Mouse (Mus musculus) layer of hippocampus, postnatal 36 days (tissue): ENCODE measurements around the gene Pou1f1. TPM values are rescaled to one million over a fixed set of nuclear protein-coding genes. Genes with fewer than 3 reads are reported as not detected.

Experiments used
- DNase-seq, 2 experiments: peaks; one replicate each; pipeline ENCODE4 v3.0.0; 2022
- total RNA-seq, 2 experiments: library from RNA; stranded (reverse); gene quantifications; 2 replicates each; pipeline ENCODE4 v1.2.3; 2021

The Pou1f1 gene
- not detected for total RNA-seq

DNA sequence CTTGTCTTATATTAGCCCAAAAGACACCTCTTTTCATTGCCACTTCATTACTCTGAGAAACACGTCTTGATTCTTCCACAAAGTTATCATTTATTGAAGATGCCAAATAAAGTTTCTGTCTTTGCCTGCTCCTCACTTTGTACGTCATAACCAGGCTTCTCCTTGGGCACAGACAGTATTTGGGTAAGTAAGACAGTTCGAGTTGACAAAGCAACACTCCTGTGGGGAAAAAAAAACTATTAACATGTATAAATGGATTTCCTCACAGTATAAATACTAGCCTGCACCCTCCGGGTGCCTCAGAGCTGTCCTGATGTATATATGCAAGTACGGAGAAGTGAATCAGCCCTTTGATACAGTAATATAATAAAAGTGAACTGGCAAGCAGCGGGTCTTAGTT lies at the start of gene Pou1f1:
Gene Pou1f1 (plus strand): TSS at position 301 of the 400 bp plus-strand sequence.
- DNase-seq: no peak

DNA sequence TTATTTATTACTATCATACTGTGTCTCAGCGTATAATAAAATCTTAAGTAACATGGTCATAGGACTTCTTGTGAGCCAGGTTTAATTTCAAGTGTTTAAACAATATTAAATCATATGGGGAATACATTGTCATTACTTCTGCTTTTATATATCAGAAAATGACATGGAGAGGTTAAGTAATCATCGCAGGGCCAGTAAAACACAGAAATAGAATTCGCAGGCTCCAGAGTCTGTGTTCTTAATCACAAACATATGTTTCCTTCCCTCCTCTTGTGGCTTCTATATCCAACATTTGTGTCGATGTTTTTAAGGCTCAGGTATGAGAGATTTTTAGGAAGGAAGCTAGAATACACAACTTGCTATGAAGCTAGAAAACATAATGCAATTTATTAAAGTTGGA lies 49.7 kb upstream of the Pou1f1 start:
- no peak for DNase-seq

DNA sequence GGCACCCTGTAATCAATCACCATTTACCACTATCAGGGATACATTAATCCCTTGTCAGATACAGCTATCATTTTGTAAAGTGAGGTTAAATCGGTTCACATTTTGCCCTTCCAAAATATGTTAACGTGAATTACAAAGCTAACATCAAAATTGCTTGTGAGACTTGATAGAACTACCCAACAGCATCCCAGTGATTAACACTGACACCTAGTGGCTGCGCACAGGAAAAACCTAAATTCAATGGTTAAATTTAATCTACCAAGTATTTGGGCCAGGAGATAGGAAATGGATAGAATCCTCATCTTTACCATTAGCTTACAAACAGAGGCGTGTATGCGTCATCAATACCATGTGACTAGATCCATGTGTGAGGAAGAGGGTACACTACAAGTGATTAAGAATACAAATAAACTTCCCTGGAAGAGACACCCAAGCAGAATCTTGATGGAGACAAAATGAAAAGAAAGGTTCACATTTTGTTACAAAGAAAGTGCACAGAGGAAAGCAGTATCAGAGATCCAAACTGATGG lies 47.8 kb upstream of the Pou1f1 start:
- no peak for DNase-seq

- DNase-seq: no peak
Observed at GRCm38 (mm10) chr16:65485726-65486125, 34.6 kb upstream of the Pou1f1 start.

GRCm38 (mm10) chr16:65496030-65496429 lies 24.3 kb upstream of the Pou1f1 start:
- no peak for DNase-seq

- DNase-seq: no peak
Observed at GRCm38 (mm10) chr16:65497049-65497448, 23.3 kb upstream of the Pou1f1 start.

- no peak for DNase-seq
Observed at GRCm38 (mm10) chr16:65514223-65514622, 6.1 kb upstream of the Pou1f1 start.

- no peak for DNase-seq
Observed at GRCm38 (mm10) chr16:65526004-65526403, 5.7 kb downstream of the Pou1f1 start.

DNA sequence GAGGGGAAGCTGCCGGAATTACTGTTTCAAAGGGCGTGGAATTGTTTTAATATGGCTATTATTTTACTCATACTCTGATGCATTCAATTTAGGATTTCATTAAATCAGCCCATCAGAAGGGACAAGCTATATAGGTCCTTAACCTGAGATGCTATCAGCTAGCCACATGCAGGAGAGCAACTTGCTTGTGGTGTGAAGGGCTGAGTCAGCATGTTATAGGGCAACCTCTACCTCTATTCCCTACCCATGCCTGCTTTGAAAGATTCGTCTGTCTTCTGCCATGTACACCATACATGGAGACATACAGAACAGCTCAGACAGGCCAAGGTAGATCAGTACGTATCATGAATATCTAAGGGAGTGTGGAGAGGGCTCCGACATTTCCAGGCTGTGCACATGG lies 6.4 kb downstream of the Pou1f1 start:
- no peak for DNase-seq

DNA sequence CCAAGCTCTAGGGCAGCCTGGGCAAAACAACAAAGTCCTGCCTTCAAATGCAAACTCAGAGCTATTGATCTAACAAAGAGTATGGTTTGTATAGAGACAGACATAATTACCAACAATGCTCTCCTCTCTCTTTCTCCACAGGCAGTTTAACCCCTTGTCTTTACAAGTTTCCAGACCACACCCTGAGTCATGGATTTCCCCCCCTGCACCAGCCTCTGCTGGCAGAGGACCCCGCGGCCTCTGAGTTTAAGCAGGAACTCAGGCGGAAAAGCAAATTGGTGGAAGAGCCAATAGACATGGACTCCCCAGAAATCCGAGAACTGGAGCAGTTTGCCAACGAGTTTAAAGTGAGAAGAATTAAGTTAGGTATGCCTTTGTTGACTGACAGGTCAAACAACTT lies 9.3 kb downstream of the Pou1f1 start:
- DNase-seq: no peak

- peak; percentile 79 to 80 for DNase-seq
Observed at GRCm38 (mm10) chr16:65531663-65532062, 11.4 kb downstream of the Pou1f1 start.

GRCm38 (mm10) chr16:65533315-65533999 lies 13.1 kb downstream of the Pou1f1 start:
- peak; percentile 23 to 34 for DNase-seq

DNA sequence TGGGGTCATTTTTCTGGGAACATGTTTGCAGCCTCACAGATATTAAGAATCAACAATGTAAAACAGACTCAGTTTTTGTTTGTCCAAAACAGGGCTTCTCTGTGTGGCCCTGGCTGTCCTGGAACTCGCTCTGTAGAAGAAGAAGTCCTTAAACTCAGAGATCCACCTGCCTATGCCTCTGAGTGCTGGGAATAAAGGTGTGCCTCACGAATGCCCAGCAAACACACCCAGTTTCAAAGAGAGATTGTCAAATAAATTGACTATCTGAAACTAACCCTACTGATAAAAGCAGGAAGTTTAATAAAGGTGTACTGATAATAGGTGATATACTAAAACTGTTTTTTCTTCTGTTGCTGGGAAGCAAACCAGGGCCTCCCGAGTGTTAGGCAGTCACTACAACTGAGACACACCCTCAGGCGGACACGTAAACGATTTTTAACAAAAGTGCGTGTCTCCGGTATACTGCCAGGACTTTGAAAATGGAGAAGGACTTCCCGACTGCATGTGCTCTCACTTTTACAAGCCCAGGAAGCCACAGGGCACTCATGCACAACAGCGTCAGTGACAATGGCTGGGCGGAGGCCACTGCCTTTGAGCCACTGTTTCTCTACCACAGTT lies 23.5 kb downstream of the Pou1f1 start:
- DNase-seq: no peak

DNA sequence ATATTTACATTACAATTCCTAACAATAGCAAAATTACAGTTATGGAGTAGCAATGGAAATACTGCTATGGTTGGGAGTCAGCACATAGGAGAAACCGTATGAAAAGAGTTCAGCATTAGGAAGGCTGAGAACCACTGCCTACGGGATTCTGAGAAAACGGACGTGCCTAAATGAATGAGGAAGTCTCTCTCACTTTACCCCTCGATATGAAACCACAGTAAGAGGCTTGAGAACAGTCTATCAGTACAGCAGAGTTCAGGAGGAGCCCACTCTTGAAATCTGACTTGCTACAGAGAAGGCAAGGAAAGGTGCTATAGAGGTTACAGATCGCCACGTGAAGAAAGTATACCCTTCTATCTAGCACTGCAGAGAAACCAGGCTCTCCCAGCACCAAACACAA lies 28.6 kb downstream of the Pou1f1 start:
- no peak for DNase-seq

DNA sequence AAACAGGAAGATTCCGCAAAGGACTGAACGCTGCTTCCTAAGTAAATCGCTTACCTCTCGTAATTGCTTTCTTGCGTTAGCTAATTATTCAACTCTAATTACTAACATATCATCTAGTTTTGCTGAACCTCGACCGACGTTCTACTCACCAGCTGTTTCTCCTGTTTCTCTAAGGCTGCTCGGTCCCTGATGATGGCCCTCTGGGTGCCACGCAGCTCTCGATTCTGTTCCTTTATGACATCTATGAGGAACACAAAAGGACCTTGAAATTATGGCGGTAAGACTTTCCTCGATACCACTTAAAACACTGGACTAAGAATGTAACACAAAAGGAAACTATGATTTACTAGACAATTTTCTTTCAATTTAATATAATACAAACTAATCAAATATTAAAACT lies 30.5 kb downstream of the Pou1f1 start:
- no peak for DNase-seq

DNA sequence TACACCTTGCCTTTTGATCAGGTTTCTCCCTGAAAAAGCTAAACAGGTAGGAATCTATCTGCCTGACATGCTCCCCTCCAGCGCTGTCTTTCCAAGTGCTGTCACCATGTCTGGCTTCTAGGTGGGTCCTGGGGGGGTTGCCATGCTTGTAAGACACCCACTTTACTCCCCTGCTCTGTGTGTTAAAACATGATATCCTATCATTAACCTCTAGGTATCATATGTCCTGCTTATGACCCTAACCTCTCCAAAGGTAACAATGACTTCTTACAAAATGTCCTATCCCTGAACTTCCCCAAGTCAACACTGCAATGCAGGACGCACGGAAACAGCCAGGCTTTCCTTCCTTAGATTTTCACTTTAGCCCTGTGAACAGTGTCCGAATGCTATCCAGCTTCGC lies 34.0 kb downstream of the Pou1f1 start:
- no peak for DNase-seq

DNA sequence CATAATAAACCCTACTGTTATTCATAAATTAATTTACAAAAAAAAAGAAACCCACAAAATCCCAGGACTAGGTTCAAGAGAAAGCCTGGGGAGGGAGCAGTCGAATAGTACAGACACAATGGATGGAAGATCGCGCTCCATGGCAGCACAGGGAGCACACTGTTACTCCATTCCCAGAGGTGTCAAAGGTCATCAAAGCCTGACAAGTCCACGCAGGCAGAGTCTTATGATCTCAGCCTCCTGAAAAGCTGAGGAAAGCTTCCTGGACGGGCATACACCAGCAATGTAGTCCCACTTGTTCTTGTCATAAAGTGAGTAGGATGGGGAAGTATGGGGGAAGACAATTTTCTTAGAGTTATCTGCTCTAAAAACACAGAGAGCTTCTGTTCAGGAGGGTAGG lies 37.1 kb downstream of the Pou1f1 start:
- DNase-seq: no peak

DNA sequence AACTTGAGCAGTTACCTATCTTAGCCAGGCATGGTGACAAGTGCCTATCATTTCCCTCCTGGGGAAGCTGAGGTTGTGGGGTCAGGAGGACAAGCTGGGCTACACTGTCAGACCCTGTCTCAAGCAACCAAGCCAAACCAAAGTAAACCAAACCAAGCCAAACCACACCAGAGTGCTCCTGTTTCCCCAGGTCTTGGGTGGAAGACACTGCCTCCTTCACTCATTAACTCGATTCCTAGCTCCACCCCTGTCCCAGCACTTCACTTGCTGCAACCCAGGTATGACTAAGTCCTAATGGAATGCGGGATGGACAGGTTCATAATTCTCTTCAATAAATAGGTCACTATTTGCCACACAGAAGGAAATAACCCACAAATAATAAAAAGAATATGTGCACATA lies 39.3 kb downstream of the Pou1f1 start:
- DNase-seq: no peak

GRCm38 (mm10) chr16:65560996-65561962 lies 41.0 kb downstream of the Pou1f1 start:
- DNase-seq: no peak

DNA sequence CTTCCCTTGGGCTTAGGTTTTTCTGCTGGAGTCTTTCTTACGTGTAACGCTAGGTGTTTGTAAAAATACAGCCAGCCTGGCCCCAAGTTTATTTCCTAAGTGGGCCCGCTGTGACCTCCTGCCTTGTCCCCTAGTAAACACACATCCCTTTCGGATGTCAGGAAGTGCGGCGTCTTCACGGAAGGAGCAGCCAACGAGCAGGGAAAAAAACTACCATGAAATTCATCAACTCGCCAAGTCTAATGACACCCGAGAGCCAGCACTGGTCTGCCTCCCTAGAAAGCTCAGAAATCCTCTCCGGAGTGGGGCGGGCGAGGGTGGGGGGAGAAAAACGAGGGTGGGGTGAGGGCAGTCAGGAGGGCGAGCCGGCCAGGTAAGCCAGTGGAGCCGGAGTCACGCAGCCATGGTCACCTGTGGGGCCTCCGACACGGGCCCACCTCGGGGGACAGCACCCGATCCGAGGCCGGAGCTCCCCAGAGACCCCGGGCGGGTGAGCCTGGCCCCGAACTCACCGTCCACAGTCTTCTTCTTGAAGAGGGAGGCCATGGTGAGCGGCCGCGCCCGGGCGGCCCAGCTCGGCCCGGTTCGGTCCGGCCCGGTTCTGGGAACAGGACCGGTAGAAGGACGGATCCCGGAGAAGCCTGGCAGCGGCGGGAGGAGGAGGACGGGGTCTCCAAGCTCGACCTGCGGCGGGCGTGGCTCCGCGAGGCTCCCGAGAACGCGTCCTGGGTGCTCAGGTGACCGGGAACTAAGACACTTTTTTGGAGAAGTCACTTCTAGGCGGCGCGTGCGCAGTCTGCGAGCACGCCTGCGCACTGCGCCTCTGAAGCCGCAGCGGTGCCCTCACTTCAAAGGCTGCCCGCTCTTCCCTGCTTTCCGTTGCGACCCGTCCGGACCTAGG lies 41.9 kb downstream of the Pou1f1 start, which contains the start of gene Chmp2b:
Gene Chmp2b (minus strand): TSS at position 764 of the 901 bp plus-strand sequence.
- DNase-seq: peak; percentile 81 to 86

DNA sequence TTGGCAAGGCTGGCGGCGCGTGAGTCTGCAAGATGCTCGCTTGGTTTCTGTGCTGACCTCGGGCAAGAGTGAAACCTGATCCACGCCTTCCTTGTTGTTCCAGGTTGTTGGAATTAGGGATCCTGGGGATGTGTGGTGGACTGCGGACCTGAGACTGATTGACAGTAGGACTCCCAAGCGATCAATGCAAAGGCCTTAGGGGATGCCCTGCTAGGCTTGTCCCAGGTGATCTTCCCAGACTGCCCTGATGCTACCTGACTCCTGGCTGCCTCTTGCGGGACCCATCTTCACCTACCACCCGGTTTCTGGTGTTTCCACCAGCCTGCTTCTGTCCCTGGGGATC lies 42.5 kb downstream of the Pou1f1 start:
- no peak for DNase-seq

- DNase-seq: no peak
Observed at GRCm38 (mm10) chr16:65564306-65564705, 44.0 kb downstream of the Pou1f1 start.
